In the genomic region with DNA sequence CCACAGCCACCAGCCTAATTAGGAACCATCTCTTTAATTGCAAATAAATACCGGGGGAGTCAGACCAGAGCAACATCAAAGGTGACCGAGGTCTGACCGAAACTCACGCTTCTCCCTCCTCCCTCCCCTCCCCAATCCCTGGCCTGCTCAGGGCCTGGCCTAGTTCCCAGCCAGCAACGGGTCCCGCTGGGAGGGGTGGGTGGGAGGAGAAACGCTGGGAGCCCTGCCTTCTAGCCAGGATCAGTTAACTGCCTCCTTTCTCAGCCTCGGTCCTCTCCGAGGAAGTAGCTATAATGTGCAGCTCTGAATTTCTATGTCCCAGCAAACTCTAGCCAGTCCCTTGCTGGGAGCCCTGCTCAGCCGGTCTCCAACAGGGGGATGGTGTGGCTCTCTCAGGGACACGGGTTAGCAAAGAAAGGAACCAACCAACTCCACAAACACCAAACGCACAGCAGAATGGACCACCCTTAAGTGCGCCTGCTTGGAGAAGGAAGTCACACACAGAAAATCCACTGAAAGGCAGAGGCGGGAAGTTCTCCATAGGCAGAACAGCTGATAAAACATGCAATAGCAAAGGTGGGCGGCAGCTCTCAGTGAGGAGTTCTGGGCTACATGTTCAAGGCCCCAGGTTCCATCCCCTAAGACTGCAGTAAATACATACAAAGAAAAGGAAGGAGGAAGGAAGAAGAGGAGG, we compare ENCODE assay signal across 8 mouse cellular contexts.
DNase-seq lines count a peak whose midpoint lies in the region; ATAC-seq lines count a peak whose summit lies in the region.

No protein-coding gene starts in this region.

- 11% methylated on average over 15 of the region's 15 CpGs for WGBS in embryonic facial prominence, embryonic 13.5 days
- WGBS in limb, embryonic 12.5 days, result 7% methylated on average over 15 of the region's 15 CpGs

- H3K4me1 ChIP-seq in embryonic facial prominence, embryonic 13.5 days, result peaks cover 88% of the 10 kb centered on the region
- peaks cover 83% of the 10 kb centered on the region for H3K4me1 ChIP-seq in limb, embryonic 12.5 days (replicated peaks)

- peak overlapping the region; percentile 95 for H3K27ac ChIP-seq in embryonic facial prominence, embryonic 13.5 days
- peak overlapping the region; percentile 96 for H3K27ac ChIP-seq in limb, embryonic 12.5 days

- ATAC-seq in embryonic facial prominence, embryonic 13.5 days (ENCODE audit: insufficient number of reproducible peaks, insufficient read depth, low FRiP score, low TSS enrichment, low read depth), result no peak
- ATAC-seq in limb, embryonic 12.5 days (ENCODE audit: insufficient number of reproducible peaks, insufficient read depth, low FRiP score, low TSS enrichment, low read depth), result peak; percentile 6; the same call in 1 of the 2 replicates
- ATAC-seq in monocyte, adult 5-6 weeks (replicated peaks; ENCODE audit: insufficient number of reproducible peaks, low FRiP score, low TSS enrichment, poor library complexity, severe bottlenecking), result no peak

- intact Hi-C loops in heart, postnatal 14 days (cut with DNase I), result loop anchor here (1.0 to 2.0 kb wide), 3 partner anchors 40 to 129 kb away; no protein-coding TSS in a partner anchor

- peak overlapping the region; percentile 20; the same call in 1 of the 2 replicates for H3K4me3 ChIP-seq in embryonic facial prominence, embryonic 13.5 days
- H3K4me3 ChIP-seq in limb, embryonic 12.5 days (replicated peaks), result no peak overlapping the region

- no peaks in the 10 kb centered on the region for H3K27me3 ChIP-seq in embryonic facial prominence, embryonic 13.5 days
- H3K27me3 ChIP-seq in limb, embryonic 12.5 days, result no peaks in the 10 kb centered on the region

- H3K9me3 ChIP-seq in embryonic facial prominence, embryonic 13.5 days, result no peaks in the 10 kb centered on the region
- no peaks in the 10 kb centered on the region for H3K9me3 ChIP-seq in limb, embryonic 12.5 days

- peak overlapping the region; percentile 64 for H3K9ac ChIP-seq in embryonic facial prominence, embryonic 13.5 days
- H3K9ac ChIP-seq in limb, embryonic 12.5 days (replicated peaks), result peak overlapping the region; percentile 51

- peak; percentile 88 for DNase-seq in adrenal gland, postnatal 14 days
- DNase-seq in heart, postnatal 14 days, result peak; percentile 76 to 84
- peak; percentile 41 for DNase-seq in neural tube, embryonic 10.5 days (ENCODE audit: extremely low spot score, low spot score)
- no peak for DNase-seq in frontal cortex, postnatal 10 days (ENCODE audit: low spot score in 2 of 2)
- no peak for DNase-seq in frontal cortex, postnatal 25 days (ENCODE audit: low spot score in 2 of 2)

- H3K36me3 ChIP-seq in embryonic facial prominence, embryonic 13.5 days, result peaks cover 5% of the 10 kb centered on the region
- H3K36me3 ChIP-seq in limb, embryonic 12.5 days, result peaks cover 7% of the 10 kb centered on the region

- peak overlapping the region; percentile 51 for H3K4me2 ChIP-seq in embryonic facial prominence, embryonic 13.5 days
- peak overlapping the region; percentile 48 for H3K4me2 ChIP-seq in limb, embryonic 12.5 days

Comparison
In these comparisons a context has a peak if more than half of its experiments do, and no peak if none do; other contexts are left out.
1. DNase-seq: peak in adrenal gland, postnatal 14 days (single experiment), heart, postnatal 14 days (2 of 2) and neural tube, embryonic 10.5 days (single experiment); none in frontal cortex, postnatal 10 days (0 of 2) and frontal cortex, postnatal 25 days (0 of 2).